Mouse (Mus musculus) kidney, embryonic 16.5 days (tissue): ENCODE results near the gene Pard3. TPM values are rescaled to one million over a fixed set of nuclear protein-coding genes. Genes with fewer than 3 reads are reported as not detected.
A peak's percentile ranks its signal among the peaks of the same experiment; 100 is the strongest.
"Not testable (repeated sequence)": the region's sequence is repeated elsewhere in the genome, so short reads cannot be mapped to it uniquely, and the experiment has no call there.

ENCODE experiments used
- ATAC-seq: fragments of 200-750 bp; cut with Nextera tagmentation; 2 replicates; pipeline ENCODE4 v1.8.0; 2017; ENCODE audit warnings: moderate TSS enrichment; ENCODE audit not compliant: low FRiP score, low TSS enrichment
- H3K27ac ChIP-seq: fragments of 300-500 bp; sonication (generic); 2 replicates; pipeline ENCODE4 v1.5.1; 2014; ENCODE audit warnings: low read length
- H3K27me3 ChIP-seq: fragments of 300-500 bp; sonication (generic); 2 replicates; pipeline ENCODE4 v1.6.1; 2014; ENCODE audit warnings: low read length, control low read depth, mixed read lengths; ENCODE audit not compliant: insufficient read depth
- H3K36me3 ChIP-seq: fragments of 300-500 bp; sonication (generic); 2 replicates; pipeline ENCODE4 v1.6.1; 2014; ENCODE audit warnings: low read length, control low read depth, mixed read lengths; ENCODE audit not compliant: insufficient read depth
- H3K4me1 ChIP-seq: fragments of 300-500 bp; sonication (generic); 2 replicates; pipeline ENCODE4 v1.6.1; 2014; ENCODE audit warnings: low read length, control low read depth, mixed read lengths; ENCODE audit not compliant: insufficient read depth
- H3K4me2 ChIP-seq: fragments of 300-500 bp; sonication (generic); replicated peaks from 2 replicates; pipeline ENCODE4 v1.6.1; 2014; ENCODE audit warnings: low read depth, low read length
- H3K4me3 ChIP-seq: fragments of 300-500 bp; sonication (generic); 2 replicates; pipeline ENCODE4 v1.5.1; 2014; ENCODE audit warnings: mild to moderate bottlenecking, low read length
- H3K9ac ChIP-seq: fragments of 300-500 bp; sonication (generic); replicated peaks from 2 replicates; pipeline ENCODE4 v1.6.1; 2014; ENCODE audit warnings: low read length
- H3K9me3 ChIP-seq: fragments of 300-500 bp; sonication (generic); 2 replicates; pipeline ENCODE4 v1.6.1; 2016; ENCODE audit warnings: low read length, control low read depth
- WGBS: fragments of 180-500 bp; shearing (Covaris S2); extraction: QIAGEN DNeasy Blood & Tissue Kit; methylation state at CpG from one replicate; pipeline ENCODE4 v1.1.7; 2014; 5-methylcytosine and 5-hydroxymethylcytosine counted together
- polyA plus RNA-seq: library from polyadenylated mRNA; unstranded; fragments of >200 nt; fragmentation: Nextera tagmentation; extraction: Ambion mirVana; gene quantifications from 2 replicates; pipeline ENCODE4 v1.2.1, GENCODE M21; 2015

The Pard3 gene
- polyA plus RNA-seq, 1 experiment from 2014 or later, result 25.5 TPM

- Histone ChIP-seq H3K4me1 (peaks cover 6% of the 10 kb centered on the region; the same call in 1 of the 2 replicates), H3K4me2 (no peak overlapping the region), H3K27ac (no peak overlapping the region), H3K9me3 (no peaks in the 10 kb centered on the region), H3K36me3 (no peaks in the 10 kb centered on the region), H3K4me3 (no peak overlapping the region), H3K9ac (no peak overlapping the region), H3K27me3 (no peaks in the 10 kb centered on the region)
- WGBS, result 37% methylated on average over 2 of the region's 2 CpGs
- ATAC-seq, result peak; percentile 83
Observed at GRCm38 (mm10) chr8:127168496-127168895, 104.8 kb downstream of the Pard3 start.

GRCm38 (mm10) chr8:127169361-127169760 lies 105.7 kb downstream of the Pard3 start:
- no peaks in the 10 kb centered on the region for H3K9me3 ChIP-seq
- no peak overlapping the region for H3K4me2 ChIP-seq
- H3K27ac ChIP-seq, result no peak overlapping the region
- no peak overlapping the region for H3K9ac ChIP-seq
- no peaks in the 10 kb centered on the region for H3K27me3 ChIP-seq
- WGBS, result 97% methylated on average over 5 of the region's 5 CpGs
- no peaks in the 10 kb centered on the region for H3K36me3 ChIP-seq
- peaks cover 6% of the 10 kb centered on the region; the same call in 1 of the 2 replicates for H3K4me1 ChIP-seq
- no peak for ATAC-seq
- H3K4me3 ChIP-seq, result no peak overlapping the region

GRCm38 (mm10) chr8:127170372-127170771 lies 106.7 kb downstream of the Pard3 start:
- 43% methylated on average over 2 of the region's 2 CpGs for WGBS
- not testable (repeated sequence) for H3K36me3 ChIP-seq, H3K9me3 ChIP-seq, H3K27me3 ChIP-seq, H3K4me3 ChIP-seq, H3K4me2 ChIP-seq, H3K9ac ChIP-seq, H3K27ac ChIP-seq, ATAC-seq, H3K4me1 ChIP-seq

GRCm38 (mm10) chr8:127170930-127171329 lies 107.2 kb downstream of the Pard3 start:
- H3K27me3 ChIP-seq, result no peaks in the 10 kb centered on the region
- no peak overlapping the region for H3K27ac ChIP-seq
- H3K4me2 ChIP-seq, result no peak overlapping the region
- H3K9me3 ChIP-seq, result no peaks in the 10 kb centered on the region
- no peaks in the 10 kb centered on the region for H3K36me3 ChIP-seq
- WGBS, result 84% methylated on average over 3 of the region's 3 CpGs
- H3K9ac ChIP-seq, result no peak overlapping the region
- H3K4me3 ChIP-seq, result no peak overlapping the region
- peaks cover 6% of the 10 kb centered on the region; the same call in 1 of the 2 replicates for H3K4me1 ChIP-seq
- ATAC-seq, result no peak

GRCm38 (mm10) chr8:127173483-127173882 lies 109.8 kb downstream of the Pard3 start:
- no peak for ATAC-seq
- H3K4me2 ChIP-seq, result no peak overlapping the region
- no peak overlapping the region for H3K27ac ChIP-seq
- H3K9me3 ChIP-seq, result no peaks in the 10 kb centered on the region
- 89% methylated on average over 5 of the region's 5 CpGs for WGBS
- H3K36me3 ChIP-seq, result no peaks in the 10 kb centered on the region
- H3K27me3 ChIP-seq, result no peaks in the 10 kb centered on the region
- H3K4me3 ChIP-seq, result no peak overlapping the region
- H3K4me1 ChIP-seq, result peaks cover 6% of the 10 kb centered on the region; the same call in 1 of the 2 replicates
- no peak overlapping the region for H3K9ac ChIP-seq

GRCm38 (mm10) chr8:127174411-127174810 lies 110.7 kb downstream of the Pard3 start:
- WGBS, result 86% methylated on average over 6 of the region's 6 CpGs

GRCm38 (mm10) chr8:127175160-127175836 lies 111.6 kb downstream of the Pard3 start:
- 55% methylated on average over 6 of the region's 6 CpGs for WGBS
- H3K9me3 ChIP-seq, result no peaks in the 10 kb centered on the region
- H3K27me3 ChIP-seq, result no peaks in the 10 kb centered on the region
- no peak for ATAC-seq
- no peak overlapping the region for H3K4me2 ChIP-seq
- no peak overlapping the region for H3K27ac ChIP-seq
- H3K9ac ChIP-seq, result no peak overlapping the region
- H3K4me3 ChIP-seq, result no peak overlapping the region
- H3K36me3 ChIP-seq, result no peaks in the 10 kb centered on the region
- H3K4me1 ChIP-seq, result peaks cover 6% of the 10 kb centered on the region; the same call in 1 of the 2 replicates

More at GRCm38 (mm10) chr8:127174411-127174810, 110.7 kb downstream of the Pard3 start:
- ATAC-seq, result no peak
- no peaks in the 10 kb centered on the region for H3K9me3 ChIP-seq
- no peak overlapping the region for H3K4me3 ChIP-seq
- no peaks in the 10 kb centered on the region for H3K36me3 ChIP-seq
- H3K4me2 ChIP-seq, result no peak overlapping the region
- H3K4me1 ChIP-seq, result peaks cover 6% of the 10 kb centered on the region; the same call in 1 of the 2 replicates
- H3K9ac ChIP-seq, result no peak overlapping the region
- no peak overlapping the region for H3K27ac ChIP-seq
- H3K27me3 ChIP-seq, result no peaks in the 10 kb centered on the region

GRCm38 (mm10) chr8:127178634-127179033 lies 114.9 kb downstream of the Pard3 start:
- H3K27me3 ChIP-seq, result no peaks in the 10 kb centered on the region
- no peak overlapping the region for H3K4me2 ChIP-seq
- 49% methylated on average over 4 of the region's 4 CpGs for WGBS
- no peak overlapping the region for H3K9ac ChIP-seq
- no peaks in the 10 kb centered on the region for H3K36me3 ChIP-seq
- peaks cover 10% of the 10 kb centered on the region for H3K4me1 ChIP-seq
- H3K27ac ChIP-seq, result no peak overlapping the region
- ATAC-seq, result peak; percentile 51; the same call in 1 of the 2 replicates
- no peaks in the 10 kb centered on the region for H3K9me3 ChIP-seq
- no peak overlapping the region for H3K4me3 ChIP-seq

- Histone ChIP-seq H3K9me3 (no peaks in the 10 kb centered on the region), H3K4me1 (peaks cover 33% of the 10 kb centered on the region), H3K36me3 (no peaks in the 10 kb centered on the region), H3K4me3 (no peak overlapping the region), H3K27ac (no peak overlapping the region), H3K4me2 (no peak overlapping the region), H3K27me3 (no peaks in the 10 kb centered on the region), H3K9ac (no peak overlapping the region)
- 88% methylated on average over 3 of the region's 3 CpGs for WGBS
- ATAC-seq, result no peak
Observed at GRCm38 (mm10) chr8:127181246-127181645, 117.6 kb downstream of the Pard3 start.

GRCm38 (mm10) chr8:127182065-127182464 lies 118.4 kb downstream of the Pard3 start:
- Histone ChIP-seq H3K27ac (no peak overlapping the region), H3K36me3 (no peaks in the 10 kb centered on the region), H3K4me3 (no peak overlapping the region), H3K9ac (no peak overlapping the region), H3K9me3 (no peaks in the 10 kb centered on the region), H3K4me1 (peaks cover 38% of the 10 kb centered on the region), H3K4me2 (no peak overlapping the region), H3K27me3 (no peaks in the 10 kb centered on the region)
- ATAC-seq, result no peak
- WGBS, result 86% methylated on average over 3 of the region's 3 CpGs
